In genomic region chr7:34172251-34172650, GRCm38 (mm10) we compare ENCODE assay signal across 23 mouse cellular contexts. TPM values are rescaled to one million over a fixed set of nuclear protein-coding genes. Genes with fewer than 3 reads are reported as not detected.
DNase-seq lines count a peak whose midpoint lies in the region; ATAC-seq and TF ChIP-seq lines count a peak whose summit lies in the region.
"Had no signal": no experiment of that assay in that cellular context is flagged by ENCODE, and none has a peak within 500 bp of the region (broad histone marks: within the 10 kb centered on the region; RNA-seq: fewer than 3 reads in every experiment).

No protein-coding gene starts in this region.

- whole genome bisulfite sequencing in heart, adult 2 months, result 63% methylated on average over 1 of the region's 1 CpGs

- intact Hi-C loops in heart, adult 2 months (cut with DNase I), result no loop called here
- intact Hi-C loops in heart, postnatal 10 days (cut with DNase I), result no loop called here

- H3K9ac ChIP-seq in heart, adult 2 months (ENCODE audit: low read depth, low read length), result no peak overlapping the region
- H3K9ac ChIP-seq: liver, embryonic 14.5 days; lung, embryonic 15.5 days; midbrain, embryonic 12.5 days had no signal

- peaks cover 2% of the 10 kb centered on the region; the same call in 1 of the 2 replicates for H3K36me3 ChIP-seq in heart, adult 2 months (ENCODE audit: control insufficient read depth, insufficient read depth, low read length)
- H3K36me3 ChIP-seq: forebrain, embryonic 10.5 days; lung, embryonic 15.5 days; midbrain, embryonic 12.5 days had no signal

- no peak overlapping the region for H3K4me3 ChIP-seq in heart, adult 2 months
- H3K4me3 ChIP-seq: forebrain, embryonic 10.5 days; left cerebral cortex, adult 2 months; lung, embryonic 15.5 days; midbrain, embryonic 12.5 days had no signal

- no peak overlapping the region for H3K27ac ChIP-seq in heart, adult 2 months
- H3K27ac ChIP-seq: forebrain, embryonic 10.5 days; left cerebral cortex, adult 2 months; liver, embryonic 14.5 days; lung, embryonic 15.5 days; macrophage; midbrain, embryonic 12.5 days had no signal

- H3K27me3 ChIP-seq in heart, adult 2 months (ENCODE audit: control insufficient read depth, insufficient read depth, low read length), result no peaks in the 10 kb centered on the region
- H3K27me3 ChIP-seq: lung, embryonic 15.5 days; midbrain, embryonic 12.5 days had no signal

- H3K4me1 ChIP-seq in heart, adult 2 months (ENCODE audit: control insufficient read depth, insufficient read depth, low read length), result peaks cover 1% of the 10 kb centered on the region

- DNase-seq in heart, adult 2 months, result no peak
- no peak for DNase-seq in heart, postnatal 10 days
- DNase-seq in retina, embryonic 14.5 days (ENCODE audit: low spot score), result peak; percentile 12
- no peak for DNase-seq in retina, postnatal 1 day
- no peak for DNase-seq in right cerebral cortex, adult 18-20 months
- DNase-seq in layer of hippocampus, postnatal 36 days, result no peak
- DNase-seq: adrenal gland, adult 2 months; cerebellum, adult 11-12 months; cerebellum, postnatal 10 days; gastrocnemius, postnatal 10 days; kidney, adult 8-10 months; kidney, postnatal 10 days; thymus, postnatal 4 days had no signal

- no peak for TF ChIP-seq EP300 in heart, adult 2 months (IDR thresholded peaks at IDR 0.05; ENCODE audit: insufficient read depth, low read depth, low read length)

- 0 out of 2 replicates have a peak, but pooled peaks have one; percentile 25 for ATAC-seq in megakaryocyte, adult 5-6 weeks (ENCODE audit: poor library complexity, severe bottlenecking)
- ATAC-seq: forebrain, embryonic 16.5 days had no signal

- no peaks in the 10 kb centered on the region for H3K79me2 ChIP-seq in heart, adult 2 months (replicated peaks; ENCODE audit: control insufficient read depth, insufficient read depth, low read length)

- TF ChIP-seq POLR2A in heart, adult 2 months (IDR thresholded peaks at IDR 0.05; ENCODE audit: insufficient read depth, low read depth, low read length), result no peak

- peak; percentile 19; the same call in 1 of the 2 replicates for TF ChIP-seq CTCF in heart, adult 2 months (IDR thresholded peaks at IDR 0.05)

RNA-seq across cellular contexts. Expression of gene Uba2, which starts 2.9 kb away (rescaled TPM):
- total RNA-seq in heart, adult 2 months (2021), result 10 to 100 TPM; 29.9 to 32.9 TPM
- 19.5 and 38.6 TPM in 2 replicates for polyA plus RNA-seq in heart, adult 2 months (2012; rRNA removed)
- 10 to 100 TPM; 51.0 to 53.5 TPM for total RNA-seq in heart, postnatal 10 days (2021)
- total RNA-seq in megakaryocyte, adult 5-6 weeks (2015), result 111 and 115 TPM in 2 replicates
- total RNA-seq in megakaryocyte, adult 5-6 weeks (2017), result 121 and 126 TPM in 2 replicates
- 10 to 100 TPM; 88.9 to 90.0 TPM for total RNA-seq in layer of hippocampus, postnatal 36 days (2021)

RNA-seq across cellular contexts. Expression of gene Pdcd2l, which starts 24.2 kb away (rescaled TPM):
- total RNA-seq in heart, adult 2 months (2021), result 10 to 100 TPM; 14.8 to 20.6 TPM
- 18.8 and 30.0 TPM in 2 replicates for polyA plus RNA-seq in heart, adult 2 months (2012; rRNA removed)
- 10 to 100 TPM; 18.9 to 19.4 TPM for total RNA-seq in heart, postnatal 10 days (2021)
- 26.1 and 30.6 TPM in 2 replicates for total RNA-seq in megakaryocyte, adult 5-6 weeks (2015)
- total RNA-seq in megakaryocyte, adult 5-6 weeks (2017), result 33.9 and 37.0 TPM in 2 replicates
- 10 to 100 TPM; 21.1 to 25.1 TPM for total RNA-seq in layer of hippocampus, postnatal 36 days (2021)

RNA-seq across cellular contexts. Expression of gene Wtip, which starts 39.2 kb away (rescaled TPM):
- 10 to 100 TPM in 1 of 2 experiments, 1 to 10 TPM in 1; 9.7 to 10.6 TPM for total RNA-seq in heart, adult 2 months (2021)
- polyA plus RNA-seq in heart, adult 2 months (2012; rRNA removed), result 12.1 and 16.8 TPM in 2 replicates
- 10 to 100 TPM; 22.5 to 26.0 TPM for total RNA-seq in heart, postnatal 10 days (2021)
- total RNA-seq in megakaryocyte, adult 5-6 weeks (2015), result 0.09 and 0.14 TPM in 2 replicates
- total RNA-seq in megakaryocyte, adult 5-6 weeks (2017), result 0.33 TPM in 1 of 2 replicates, not detected in the other
- 10 to 100 TPM; 10.2 to 13.6 TPM for total RNA-seq in layer of hippocampus, postnatal 36 days (2021)
- total RNA-seq: monocyte, adult 5-6 weeks; neutrophil, adult 5-6 weeks had no signal

RNA-seq across cellular contexts. Expression of gene Gpi1, which starts 57.9 kb away (rescaled TPM):
- total RNA-seq in heart, adult 2 months (2021), result 100 to 1,000 TPM; 480 to 591 TPM
- 442 and 488 TPM in 2 replicates for polyA plus RNA-seq in heart, adult 2 months (2012; rRNA removed)
- total RNA-seq in heart, postnatal 10 days (2021), result 100 to 1,000 TPM; 556 to 561 TPM
- total RNA-seq in megakaryocyte, adult 5-6 weeks (2015), result 345 and 348 TPM in 2 replicates
- 393 and 429 TPM in 2 replicates for total RNA-seq in megakaryocyte, adult 5-6 weeks (2017)
- total RNA-seq in layer of hippocampus, postnatal 36 days (2021), result 100 to 1,000 TPM; 784 to 785 TPM

Comparison
In these comparisons a context has a peak if more than half of its experiments do, and no peak if none do; other contexts are left out.
1. RNA of gene Wtip, which starts 39.2 kb away (total RNA-seq): 22.5 to 26.0 TPM in heart, postnatal 10 days, 10.2 to 13.6 TPM in layer of hippocampus, postnatal 36 days and 9.7 to 10.6 TPM in heart, adult 2 months; 0.09 to 0.33 TPM in megakaryocyte, adult 5-6 weeks; every median in the first group is over 4 times any median in the second.